Mouse (Mus musculus): ENCODE results near the gene Pla2g2e.
"Not testable (repeated sequence)": the region's sequence is repeated elsewhere in the genome, so short reads cannot be mapped to it uniquely, and the experiment has no call there.

DNA sequence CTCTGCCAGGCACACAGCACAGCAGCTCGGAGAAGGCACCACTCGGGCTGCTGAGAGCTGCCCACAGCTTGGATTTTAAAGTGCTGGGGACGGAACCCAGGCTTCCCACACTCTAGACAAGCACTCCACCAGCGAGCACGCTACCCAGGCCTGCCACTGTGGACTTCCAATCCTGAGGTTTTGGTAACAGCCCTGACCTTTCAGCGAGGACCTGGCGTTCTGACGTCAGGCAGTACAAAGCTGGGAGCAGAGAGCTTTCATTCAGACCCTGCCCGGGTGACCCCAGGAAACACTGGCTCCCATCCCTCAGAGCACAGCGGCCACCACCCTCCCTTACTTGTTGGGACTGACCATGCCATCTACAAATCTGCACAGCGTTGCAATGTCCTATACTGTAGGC is 16.0 kb downstream of the Pla2g2e start:
- not testable (repeated sequence) for TF ChIP-seq CTCF (IDR thresholded peaks at IDR 0.05; ENCODE audit: control insufficient read depth, insufficient read depth, insufficient read length); USF1 (IDR thresholded peaks at IDR 0.05; ENCODE audit: low read depth); MYOG (IDR thresholded peaks at IDR 0.05; ENCODE audit: control insufficient read depth, extremely low read depth, insufficient read length); MAX (IDR thresholded peaks at IDR 0.05); MYOD1 (IDR thresholded peaks at IDR 0.05; ENCODE audit: control insufficient read depth, insufficient read length, low read depth)
